Mouse (Mus musculus): ENCODE data around the gene Spag7.

The Spag7 gene

DNA sequence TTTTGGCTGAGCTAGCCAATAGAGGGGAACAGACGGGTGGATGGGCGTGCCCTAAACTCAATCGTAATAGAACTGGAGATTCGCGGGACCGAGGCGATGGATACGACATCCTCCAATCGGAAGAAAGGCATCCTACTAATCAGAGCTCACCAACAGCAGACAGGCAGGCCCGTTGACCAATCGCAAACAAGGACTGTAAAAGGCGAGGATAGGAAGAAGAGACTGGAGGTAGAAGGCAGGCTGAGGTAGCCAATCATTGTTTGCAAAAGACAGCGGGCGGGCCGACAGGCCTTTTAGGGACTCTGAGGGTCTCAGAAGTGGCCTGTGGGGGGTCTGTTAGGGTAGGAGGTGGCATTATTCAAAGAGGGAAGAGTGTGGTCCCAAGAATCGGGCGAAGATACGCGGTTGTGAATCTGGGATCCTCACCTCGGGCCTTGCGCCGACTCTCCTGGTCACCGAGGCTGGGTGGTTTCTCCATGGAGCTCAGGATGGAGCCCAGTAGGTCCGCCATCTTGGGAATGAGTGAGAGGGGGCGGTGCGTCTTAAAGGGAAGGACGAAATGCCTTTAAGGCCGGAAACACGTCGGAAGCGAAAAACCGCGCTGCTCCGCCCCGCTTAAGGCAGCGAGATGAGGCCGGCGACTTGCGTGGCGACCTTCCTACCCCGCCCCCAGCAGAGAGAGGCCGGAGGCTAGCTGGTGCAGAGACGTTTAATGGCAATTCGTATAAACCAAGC, at the start of gene Spag7:
Spag7 (minus strand) TSS at position 646 of the 735 bp plus-strand sequence.
- peak; percentile 97 for DNase-seq

GRCm38 (mm10) chr11:70718481-70718880, 49.3 kb upstream of the Spag7 start:
- DNase-seq, result no peak

DNA sequence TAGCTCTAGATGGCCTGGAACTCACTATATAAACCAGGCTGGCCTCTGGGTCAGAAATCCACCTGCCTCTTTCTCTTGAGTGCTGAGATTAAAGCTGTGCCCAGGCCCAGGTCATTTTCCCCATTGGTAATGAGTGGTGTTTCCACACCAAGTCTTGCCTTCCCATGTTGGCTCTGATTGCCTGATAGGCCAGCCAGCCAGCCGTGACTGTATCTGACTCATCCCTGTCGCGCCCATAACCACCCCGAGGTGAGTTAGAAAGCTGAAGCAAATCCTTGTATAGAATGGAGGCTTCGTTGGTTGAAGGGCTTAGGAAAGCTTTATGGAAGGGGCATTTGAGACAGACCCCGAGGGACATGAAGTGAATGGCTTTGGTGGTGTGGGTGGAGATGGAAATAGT, 46.6 kb upstream of the Spag7 start:
- DNase-seq, result no peak

GRCm38 (mm10) chr11:70713222-70713621, 44.0 kb upstream of the Spag7 start:
- no peak for DNase-seq

DNA sequence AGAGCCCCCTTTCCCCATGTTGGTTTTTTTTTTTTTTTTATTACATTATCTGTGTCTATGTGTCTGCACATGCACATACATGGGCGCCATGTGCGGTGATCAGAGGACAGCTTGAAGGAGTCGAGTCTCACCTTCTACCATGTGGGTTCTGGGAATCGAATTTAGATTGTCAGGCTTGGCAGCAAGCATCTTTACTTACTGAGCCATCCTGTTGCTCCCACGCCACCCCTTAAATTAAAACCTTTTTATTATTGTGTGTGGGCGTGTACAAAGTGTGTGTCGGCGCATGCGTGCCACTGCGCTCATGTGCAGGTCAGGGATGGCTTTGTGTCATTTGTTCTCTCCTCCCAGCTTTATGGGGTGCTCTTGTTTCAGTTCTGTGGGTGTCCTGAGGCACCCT, 41.8 kb upstream of the Spag7 start:
- no peak for DNase-seq

- DNase-seq, result no peak
Measured at GRCm38 (mm10) chr11:70706127-70706526, 36.9 kb upstream of the Spag7 start.

DNA sequence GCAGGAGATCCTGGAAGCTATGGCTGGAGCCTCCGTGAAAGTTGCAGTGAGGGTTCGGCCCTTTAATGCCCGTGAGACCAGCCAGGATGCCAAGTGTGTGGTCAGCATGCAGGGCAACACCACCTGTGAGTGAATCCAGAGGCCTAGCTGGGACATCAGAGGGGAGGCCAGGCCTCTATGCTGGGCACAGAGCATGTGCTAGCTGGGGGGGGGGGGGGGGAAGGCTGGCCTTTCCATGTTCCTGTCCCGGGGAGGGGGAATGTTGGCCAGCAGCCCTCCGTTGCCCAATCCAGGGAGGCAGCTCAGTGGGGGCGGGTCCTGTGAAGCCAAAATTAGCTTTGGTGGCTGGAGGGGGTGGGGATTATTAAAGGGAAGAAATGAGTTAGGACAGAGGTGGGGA, 33.6 kb upstream of the Spag7 start:
- no peak for DNase-seq

- no peak for DNase-seq
Measured at GRCm38 (mm10) chr11:70701984-70702733, 32.9 kb upstream of the Spag7 start.

GRCm38 (mm10) chr11:70701221-70701955, 32.2 kb upstream of the Spag7 start:
- DNase-seq, result no peak

DNA sequence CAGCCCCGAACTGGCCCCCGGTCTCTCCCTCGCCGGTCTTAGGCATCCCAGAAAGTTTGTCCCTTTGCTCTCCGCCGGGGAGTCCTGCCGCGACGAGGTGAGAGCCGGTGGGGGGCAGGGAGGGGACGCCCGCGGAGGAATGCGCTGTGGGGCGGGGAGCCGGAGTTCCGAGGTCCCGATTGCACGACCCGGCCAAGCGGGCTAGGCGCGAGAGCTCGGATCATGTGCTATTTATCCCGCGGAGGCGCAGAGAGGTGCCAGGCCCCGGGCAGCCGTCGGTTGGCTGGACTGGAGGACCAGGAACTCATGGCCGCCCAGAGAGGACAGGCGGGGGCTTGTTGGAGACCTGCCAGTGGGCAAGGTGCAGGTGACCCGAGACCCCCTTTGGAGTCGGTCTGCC, 31.4 kb upstream of the Spag7 start:
- peak; percentile 55 for DNase-seq

DNA sequence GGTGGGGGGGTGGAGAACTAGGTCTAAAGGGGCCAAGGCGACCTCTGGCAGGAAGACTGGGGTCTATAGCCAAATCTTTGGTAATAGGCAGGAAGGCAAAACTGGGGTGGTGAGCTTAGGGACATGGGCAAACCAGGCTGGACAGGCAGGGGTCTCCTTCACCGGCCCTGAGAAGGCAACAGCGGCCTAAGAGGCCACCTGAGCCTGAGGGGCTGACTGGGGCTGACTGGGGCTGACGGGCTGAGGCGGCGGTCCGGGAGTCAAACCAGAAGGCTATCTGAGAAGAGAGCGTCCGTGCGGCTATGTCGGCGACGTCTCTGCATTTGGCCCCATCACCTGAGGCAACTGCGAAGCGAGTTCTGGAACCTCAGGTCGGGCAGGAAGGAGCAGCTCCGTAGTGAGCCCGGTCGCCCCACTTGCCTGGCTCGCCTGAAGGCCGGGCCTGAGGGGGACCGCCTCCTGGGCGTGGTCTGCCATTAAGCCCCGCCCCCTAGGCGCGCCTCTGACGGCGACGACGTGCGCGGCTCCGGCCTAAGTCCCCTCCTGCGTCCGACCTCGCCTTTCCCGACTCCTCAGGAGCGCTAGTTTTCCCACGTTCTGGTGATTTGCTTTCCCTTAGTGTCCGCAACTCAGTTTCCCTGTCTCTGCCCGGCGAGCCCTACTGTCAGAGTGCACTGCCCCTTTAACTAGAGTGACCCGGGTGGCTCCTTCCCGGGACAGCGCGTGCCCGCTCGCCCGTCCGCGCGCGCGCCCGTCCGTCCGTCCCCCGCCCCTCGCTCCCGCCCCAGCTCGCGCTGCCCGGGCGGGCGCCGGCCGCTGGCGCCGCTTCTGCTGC, 30.7 kb upstream of the Spag7 start, which contains the start of the genes Inca1 and Kif1c:
Inca1 (minus strand) TSS at position 434 of the 835 bp plus-strand sequence.
Kif1c (plus strand) TSS at position 827 of the 835 bp plus-strand sequence.
- peak; percentile 95 for DNase-seq

- DNase-seq, result no peak
Measured at GRCm38 (mm10) chr11:70699051-70699450, 29.8 kb upstream of the Spag7 start.

- DNase-seq, result no peak
Measured at GRCm38 (mm10) chr11:70697376-70697775, 28.2 kb upstream of the Spag7 start.

DNA sequence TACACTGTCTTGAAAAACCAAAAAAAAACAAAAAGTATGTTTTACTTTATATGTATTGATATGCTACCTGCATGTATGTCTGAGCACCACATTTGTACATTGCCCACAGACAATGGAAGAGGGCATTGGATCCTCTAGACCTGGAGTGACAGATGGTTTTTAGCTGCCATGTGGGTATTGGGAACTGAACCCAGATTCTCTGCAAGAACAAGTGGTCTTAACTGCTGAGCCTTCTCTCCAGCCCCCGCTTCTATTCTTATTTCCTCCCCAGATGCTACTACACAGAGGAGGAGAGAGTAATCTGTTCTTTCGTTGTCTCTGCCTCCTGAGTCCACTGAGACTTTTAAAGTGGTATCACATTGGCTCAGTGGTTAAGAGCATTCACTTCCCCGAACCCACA, 24.3 kb upstream of the Spag7 start:
- DNase-seq, result no peak

- no peak for DNase-seq
Measured at GRCm38 (mm10) chr11:70689578-70689977, 20.4 kb upstream of the Spag7 start.

DNA sequence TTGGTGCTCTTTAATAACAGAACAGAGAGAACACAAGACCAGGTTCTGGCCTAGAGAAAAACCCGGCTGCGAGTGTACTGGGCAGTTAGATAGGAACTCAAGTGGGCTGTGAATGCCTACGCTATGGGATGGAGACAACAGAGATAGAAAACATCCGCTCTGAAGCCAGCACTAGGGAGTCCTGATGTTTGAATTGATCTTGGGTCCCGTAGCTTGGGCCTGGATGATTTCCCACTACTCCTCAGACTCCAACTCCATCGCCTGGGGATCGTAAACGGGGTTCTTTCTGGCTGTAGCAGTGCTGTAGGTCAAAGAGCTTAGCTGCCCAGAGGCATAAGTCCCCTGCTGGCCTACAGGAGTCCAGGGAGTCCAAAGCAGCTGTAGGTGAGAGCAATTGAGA, 19.2 kb upstream of the Spag7 start:
- no peak for DNase-seq

- DNase-seq, result peak; percentile 88
Measured at GRCm38 (mm10) chr11:70687601-70688199, 18.5 kb upstream of the Spag7 start, which contains the start of gene Camta2. Camta2 (minus strand) TSS chr11:70688105.

- DNase-seq, result peak; percentile 61
Measured at GRCm38 (mm10) chr11:70686901-70687566, 17.8 kb upstream of the Spag7 start.

- no peak for DNase-seq
Measured at GRCm38 (mm10) chr11:70683640-70684039, 14.4 kb upstream of the Spag7 start.

GRCm38 (mm10) chr11:70681897-70682581, 12.8 kb upstream of the Spag7 start:
- DNase-seq, result no peak

- no peak for DNase-seq
Measured at GRCm38 (mm10) chr11:70681170-70681569, 12.0 kb upstream of the Spag7 start.
